Mouse (Mus musculus): ENCODE measurements at regions not wholly inside any gene's neighbourhood (a gene's known extent, or its start where the extent isn't known, plus 50 kb on each side); places are given as distances from the start of the nearest gene placed in this dataset.

GRCm38 (mm10) chr14:48330965-48331622 lies 114.8 kb upstream of the Tmem260 start:
- peak; percentile 39 for DNase-seq (ENCODE audit: low spot score)

GRCm38 (mm10) chr14:48331623-48332000 lies 114.3 kb upstream of the Tmem260 start:
- no peak for DNase-seq (ENCODE audit: low spot score)

GRCm38 (mm10) chr14:48332193-48332592 lies 113.7 kb upstream of the Tmem260 start:
- DNase-seq (ENCODE audit: low spot score): peak; percentile 9

- peak; percentile 29 for DNase-seq (ENCODE audit: low spot score)
Measured at GRCm38 (mm10) chr14:48332660-48333059, 113.3 kb upstream of the Tmem260 start.

GRCm38 (mm10) chr14:48334106-48334809 lies 111.7 kb upstream of the Tmem260 start:
- DNase-seq (ENCODE audit: low spot score): no peak

- no peak for DNase-seq (ENCODE audit: low spot score)
Measured at GRCm38 (mm10) chr14:48339434-48339833, 106.5 kb upstream of the Tmem260 start.

- no peak for DNase-seq (ENCODE audit: low spot score)
Measured at GRCm38 (mm10) chr14:48342944-48343343, 103.0 kb upstream of the Tmem260 start.

GRCm38 (mm10) chr14:48345956-48346355 lies 100.0 kb upstream of the Tmem260 start:
- DNase-seq (ENCODE audit: low spot score): no peak

- no peak for DNase-seq (ENCODE audit: low spot score)
Measured at GRCm38 (mm10) chr14:48349392-48350044, 96.4 kb upstream of the Tmem260 start.

GRCm38 (mm10) chr14:48351652-48352051 lies 94.3 kb upstream of the Tmem260 start:
- DNase-seq (ENCODE audit: low spot score): no peak

GRCm38 (mm10) chr14:48352825-48353224 lies 93.1 kb upstream of the Tmem260 start:
- DNase-seq (ENCODE audit: low spot score): no peak

GRCm38 (mm10) chr14:48354176-48354575 lies 91.7 kb upstream of the Tmem260 start:
- no peak for DNase-seq (ENCODE audit: low spot score)

GRCm38 (mm10) chr14:48357441-48357840 lies 88.5 kb upstream of the Tmem260 start:
- DNase-seq (ENCODE audit: low spot score): no peak

GRCm38 (mm10) chr14:48358487-48359159 lies 87.3 kb upstream of the Tmem260 start:
- DNase-seq (ENCODE audit: low spot score): peak; percentile 21

- no peak for DNase-seq (ENCODE audit: low spot score)
Measured at GRCm38 (mm10) chr14:48361820-48362219, 84.1 kb upstream of the Tmem260 start.

- peak; percentile 74 for DNase-seq (ENCODE audit: low spot score)
Measured at GRCm38 (mm10) chr14:48367006-48367405, 78.9 kb upstream of the Tmem260 start.

- DNase-seq (ENCODE audit: low spot score): peak; percentile 17
Measured at GRCm38 (mm10) chr14:48370322-48370721, 75.6 kb upstream of the Tmem260 start.

GRCm38 (mm10) chr14:48371766-48372165 lies 74.2 kb upstream of the Tmem260 start:
- DNase-seq (ENCODE audit: low spot score): peak; percentile 9

- DNase-seq (ENCODE audit: low spot score): no peak
Measured at GRCm38 (mm10) chr14:48376112-48376511, 69.8 kb upstream of the Tmem260 start.
